Mouse (Mus musculus) heart, adult 2 months (tissue): ENCODE measurements around the gene Smarca2.

ENCODE experiments used
- CTCF ChIP-seq: fragments of 200-600 bp; IDR thresholded peaks from 2 replicates; pipeline ENCODE4 v1.8.1; 2022; ENCODE audit warnings: antibody characterized with exemption, mild to moderate bottlenecking, moderate library complexity
- POLR2A ChIP-seq: fragments of 200-500 bp; IDR thresholded peaks from 2 replicates; pipeline ENCODE4 v1.6.1; 2011; ENCODE audit warnings: mild to moderate bottlenecking, low read depth, low read length, control low read depth; ENCODE audit not compliant: insufficient read depth

GRCm38 (mm10) chr19:26746709-26747467, 142.0 kb downstream of the Smarca2 start:
- TF ChIP-seq CTCF (no peak), POLR2A (no peak)
